In the genomic region with DNA sequence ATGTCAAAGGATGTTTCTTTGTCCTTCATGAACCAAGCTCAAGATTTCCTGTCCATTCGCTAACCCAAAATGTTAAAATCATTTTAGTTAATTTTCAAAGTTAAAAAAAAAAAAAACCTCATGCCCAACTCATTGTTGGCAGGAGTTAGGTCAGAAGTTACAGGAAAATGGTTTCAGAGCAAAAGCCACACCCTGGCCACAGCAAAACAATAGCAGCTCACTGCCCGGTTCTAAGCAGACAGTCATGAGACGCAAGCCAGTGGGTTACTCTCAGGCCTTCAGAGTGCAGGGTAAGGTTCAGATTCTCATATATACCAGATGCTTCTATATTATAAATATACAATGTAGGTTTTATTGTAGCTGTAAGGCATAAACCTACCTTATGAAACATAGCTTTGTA, we compare ENCODE assay signal across 17 mouse cellular contexts. TPM values are rescaled to one million over a fixed set of nuclear protein-coding genes. Genes with fewer than 3 reads are reported as not detected.
A peak's percentile ranks its signal among the peaks of the same experiment; 100 is the strongest.
DNase-seq lines count a peak whose midpoint lies in the region; TF ChIP-seq lines count a peak whose summit lies in the region.
"Had no signal": no experiment of that assay in that cellular context is flagged by ENCODE, and none has a peak within 500 bp of the region (broad histone marks: within the 10 kb centered on the region; RNA-seq: fewer than 3 reads in every experiment).

No protein-coding gene starts in this region.

- no peak overlapping the region for H3K4me3 ChIP-seq in layer of hippocampus, adult 2 months
- no peak overlapping the region for H3K4me3 ChIP-seq in lung, adult 2 months (replicated peaks; ENCODE audit: extremely low read depth, low read depth, low read length)
- H3K4me3 ChIP-seq: embryonic facial prominence, embryonic 15.5 days; hindbrain, embryonic 15.5 days; intestine, embryonic 15.5 days; midbrain, embryonic 12.5 days had no signal

- no peak for DNase-seq in layer of hippocampus, adult 2 months (ENCODE audit: low spot score in 2 of 2)
- DNase-seq in layer of hippocampus, postnatal 10 days (ENCODE audit: low spot score in 2 of 2) = no peak
- DNase-seq in adipocyte (ENCODE audit: low spot score) = peak; percentile 71
- DNase-seq in lung, adult 2 months = no peak
- DNase-seq in natural killer cell, adult 2 months (ENCODE audit: low spot score in 2 of 2) = peak; percentile 28 to 61
- DNase-seq in spleen, postnatal 36 days (ENCODE audit: low spot score in 2 of 2) = no peak
- no peak for DNase-seq in layer of hippocampus, postnatal 36 days
- DNase-seq: adrenal gland, postnatal 10 days; cerebellum, adult 2 months; gastrocnemius, postnatal 14 days; heart, postnatal 4 days; liver, postnatal 0 days; thymus, postnatal 14 days had no signal

- 49% methylated on average over 3 of the region's 3 CpGs for WGBS in lung, adult 2 months

- peaks cover 2% of the 10 kb centered on the region; the same call in 1 of the 2 replicates for H3K4me1 ChIP-seq in lung, adult 2 months (ENCODE audit: control insufficient read depth, insufficient read depth, low read length)
- H3K4me1 ChIP-seq: intestine, embryonic 15.5 days had no signal

- TF ChIP-seq CTCF in layer of hippocampus, adult 2 months (conservative IDR thresholded peaks at IDR 0.05) = no peak
- TF ChIP-seq CTCF in lung, adult 2 months (IDR thresholded peaks at IDR 0.05; ENCODE audit: insufficient read depth, low read length) = no peak

- TF ChIP-seq POLR2A in lung, adult 2 months (IDR thresholded peaks at IDR 0.05; ENCODE audit: borderline replicate concordance, extremely low read depth, low read depth, low read length) = peak; percentile 27; the same call in 1 of the 2 replicates

- peak overlapping the region; percentile 48; the same call in 1 of the 2 replicates for H3K27ac ChIP-seq in layer of hippocampus, adult 2 months
- H3K27ac ChIP-seq: embryonic facial prominence, embryonic 15.5 days; hindbrain, embryonic 15.5 days; intestine, embryonic 15.5 days; midbrain, embryonic 12.5 days had no signal

RNA-seq across cellular contexts. Expression of a gene that starts 2.7 kb away (rescaled TPM):
- 10 to 100 TPM; 15.7 to 17.2 TPM for total RNA-seq in layer of hippocampus, adult 2 months (2021)
- total RNA-seq in layer of hippocampus, postnatal 10 days (2021) = 1 to 10 TPM; 7.6 to 8.2 TPM
- 9.1 and 13.5 TPM in 2 replicates for polyA plus RNA-seq in lung, adult 2 months (2012; rRNA removed)
- 10 to 100 TPM; 15.5 to 16.1 TPM for total RNA-seq in layer of hippocampus, postnatal 36 days (2021)

RNA-seq across cellular contexts. Expression of a gene that starts 29.7 kb away (rescaled TPM):
- 100 to 1,000 TPM; 153 to 159 TPM for total RNA-seq in layer of hippocampus, adult 2 months (2021)
- total RNA-seq in layer of hippocampus, postnatal 10 days (2021) = 10 to 100 TPM; 98.0 to 99.3 TPM
- 24.5 and 38.7 TPM in 2 replicates for polyA plus RNA-seq in lung, adult 2 months (2012; rRNA removed)
- 100 to 1,000 TPM; 149 to 157 TPM for total RNA-seq in layer of hippocampus, postnatal 36 days (2021)

Comparison
In these comparisons a context has a peak if more than half of its experiments do, and no peak if none do; other contexts are left out.
1. DNase-seq: peak in adipocyte (single experiment) and natural killer cell, adult 2 months (2 of 2); none in layer of hippocampus, adult 2 months (0 of 2), layer of hippocampus, postnatal 10 days (0 of 2), lung, adult 2 months (single experiment), spleen, postnatal 36 days (0 of 2) and layer of hippocampus, postnatal 36 days (0 of 2).